Mouse (Mus musculus) liver, postnatal 0 days (tissue): ENCODE data around the gene Dlx4.

ENCODE experiments used
- CTCF ChIP-seq: sonication (generic); IDR thresholded peaks from 2 replicates; pipeline ENCODE4 v1.5.1; 2016; ENCODE audit warnings: antibody characterized with exemption, low read depth
- EP300 ChIP-seq: IDR thresholded peaks from 2 replicates; pipeline ENCODE4 v1.6.1; 2016; ENCODE audit warnings: antibody characterized with exemption, low read depth, mild to moderate bottlenecking

DNA sequence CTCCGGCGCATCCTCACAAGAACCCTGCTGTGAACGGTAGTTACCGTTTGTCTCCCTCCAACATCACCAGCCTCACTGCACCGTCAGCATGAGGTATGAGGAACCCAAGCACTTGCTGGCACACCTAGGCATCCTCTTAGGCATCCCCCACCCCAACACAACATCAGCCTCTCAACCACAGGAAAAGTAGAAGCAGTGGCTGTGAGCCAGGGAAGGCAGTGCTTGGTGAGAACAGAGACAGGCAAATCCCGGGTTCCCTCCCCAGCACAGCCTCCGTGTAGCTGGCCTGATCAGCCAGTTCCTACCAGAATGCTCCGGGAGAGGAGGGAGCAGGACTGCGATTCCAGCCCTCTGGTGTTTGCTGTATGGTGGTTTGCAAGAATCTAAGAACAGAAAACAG lies 2.7 kb upstream of the Dlx4 start:
- no peak for TF ChIP-seq CTCF
- TF ChIP-seq EP300 = no peak
